Mouse (Mus musculus) inflammation-experienced regulatory T-cells (primary cell): ENCODE results near the gene Jade2. TPM values are rescaled to one million over a fixed set of nuclear protein-coding genes. Genes with fewer than 3 reads are reported as not detected.

Experiments
- polyA plus RNA-seq, 2 experiments: library from polyadenylated mRNA; unstranded; fragments of 100-300 nt; shearing (Covaris generic); gene quantifications; one replicate each; pipeline ENCODE4 v1.2.1; 2017

Gene Jade2
- 1 to 10 TPM; 8.1 to 8.4 TPM for polyA plus RNA-seq

GRCm38 (mm10) chr11:51857081-51857671, at the start of gene Jade2:
Gene Jade2, minus strand, starts transcription at chr11:51857653.

Other genes with a start within 250 kb of the Jade2 start
- 10 to 100 TPM; 79.4 to 92.2 TPM for gene Nhp2, start 237.9 kb downstream of the Jade2 start, polyA plus RNA-seq
- 10 to 100 TPM; 82.8 to 87.2 TPM for gene Rmnd5b, start 221.8 kb downstream of the Jade2 start, polyA plus RNA-seq
- gene N4bp3, start 206.8 kb downstream of the Jade2 start, polyA plus RNA-seq, result 1 to 10 TPM; 7.7 to 8.7 TPM
- gene D930048N14Rik, start 206.7 kb downstream of the Jade2 start, polyA plus RNA-seq, result 1 to 10 TPM; 1.4 to 1.7 TPM
- 10 to 100 TPM; 18.8 to 21.1 TPM for gene 0610009B22Rik, start 168.8 kb downstream of the Jade2 start, polyA plus RNA-seq
- gene Sec24a, start 94.0 kb downstream of the Jade2 start, polyA plus RNA-seq, result 10 to 100 TPM; 25.3 to 31.5 TPM
- 100 to 1,000 TPM; 111 to 129 TPM for gene Sar1b, start 94.0 kb downstream of the Jade2 start, polyA plus RNA-seq
- gene Cdkn2aipnl, start 110.0 kb upstream of the Jade2 start, polyA plus RNA-seq, result 100 to 1,000 TPM; 151 to 160 TPM
- gene Ube2b, start 143.1 kb upstream of the Jade2 start, polyA plus RNA-seq, result 100 to 1,000 TPM; 271 to 281 TPM
- gene Cdkl3, start 146.6 kb upstream of the Jade2 start, polyA plus RNA-seq, result 1 to 10 TPM; 7.0 to 9.4 TPM
- gene Ppp2ca, start 241.0 kb upstream of the Jade2 start, polyA plus RNA-seq, result 100 to 1,000 TPM; 104 to 108 TPM